Mouse (Mus musculus) hindbrain, embryonic 14.5 days (tissue): ENCODE data around the gene Spag7. TPM values are rescaled to one million over a fixed set of nuclear protein-coding genes. Genes with fewer than 3 reads are reported as not detected.

ENCODE experiments used
- ATAC-seq: fragments of 200-750 bp; cut with Nextera tagmentation; 2 replicates; pipeline ENCODE4 v1.8.0; 2017; ENCODE audit warnings: moderate number of reproducible peaks, mild to moderate bottlenecking, moderate TSS enrichment, moderate library complexity; ENCODE audit not compliant: low FRiP score
- DNase-seq: peaks from one replicate; pipeline ENCODE4 v3.0.0-alpha.2; 2015; ENCODE audit warnings: low spot score
- H3K27ac ChIP-seq: fragments of 300-500 bp; sonication (generic); 2 replicates; pipeline ENCODE4 v1.5.1; 2014; ENCODE audit warnings: mild to moderate bottlenecking, moderate library complexity
- H3K27me3 ChIP-seq: fragments of 300-500 bp; sonication (generic); 2 replicates; pipeline ENCODE4 v1.6.1; 2014; ENCODE audit warnings: mild to moderate bottlenecking, low read length, mixed read lengths; ENCODE audit not compliant: control insufficient read depth, insufficient read depth
- H3K36me3 ChIP-seq: fragments of 300-500 bp; sonication (generic); replicated peaks from 2 replicates; pipeline ENCODE4 v1.6.1; 2014; ENCODE audit not compliant: control insufficient read depth, insufficient read depth
- H3K4me1 ChIP-seq: fragments of 300-500 bp; sonication (generic); replicated peaks from 2 replicates; pipeline ENCODE4 v1.6.1; 2014; ENCODE audit warnings: antibody characterized with exemption, low read length, mixed read lengths; ENCODE audit not compliant: control insufficient read depth, insufficient read depth
- H3K4me2 ChIP-seq: fragments of 300-500 bp; sonication (generic); replicated peaks from 2 replicates; pipeline ENCODE4 v1.6.1; 2014; ENCODE audit warnings: mild to moderate bottlenecking, moderate library complexity
- H3K4me3 ChIP-seq: fragments of 300-500 bp; sonication (generic); replicated peaks from 2 replicates; pipeline ENCODE4 v1.5.1; 2014; ENCODE audit warnings: mild to moderate bottlenecking, low read length
- H3K9ac ChIP-seq: fragments of 300-500 bp; sonication (generic); 2 replicates; pipeline ENCODE4 v1.6.1; 2014
- H3K9me3 ChIP-seq: fragments of 300-500 bp; sonication (generic); 2 replicates; pipeline ENCODE4 v1.6.1; 2016; ENCODE audit warnings: low read length; ENCODE audit not compliant: control insufficient read depth
- WGBS: fragments of 180-500 bp; shearing (Covaris S2); extraction: QIAGEN DNeasy Blood & Tissue Kit; methylation state at CpG from one replicate; pipeline ENCODE4 v1.1.7; 2014; 5-methylcytosine and 5-hydroxymethylcytosine counted together
- polyA plus RNA-seq: library from polyadenylated mRNA; unstranded; fragments of >200 nt; fragmentation: Nextera tagmentation; extraction: Ambion mirVana; gene quantifications from 2 replicates; pipeline ENCODE4 v1.2.1, GENCODE M21; 2014

Spag7 gene
- polyA plus RNA-seq, 1 experiment from 2014 or later, result 115 TPM

- H3K4me1 ChIP-seq, result peaks cover 6% of the 10 kb centered on the region
- H3K27me3 ChIP-seq, result no peaks in the 10 kb centered on the region
- DNase-seq, result no peak
- no peak overlapping the region for H3K27ac ChIP-seq
- no peaks in the 10 kb centered on the region for H3K9me3 ChIP-seq
- no peak overlapping the region for H3K9ac ChIP-seq
- H3K4me2 ChIP-seq, result no peak overlapping the region
- H3K36me3 ChIP-seq, result peaks cover 54% of the 10 kb centered on the region
- WGBS, result 94% methylated on average over 8 of the region's 8 CpGs
- no peak overlapping the region for H3K4me3 ChIP-seq
- no peak for ATAC-seq
Measured at GRCm38 (mm10) chr11:70663101-70663500, 6.1 kb downstream of the Spag7 start.

- DNase-seq, result no peak
- H3K9me3 ChIP-seq, result no peaks in the 10 kb centered on the region
- 85% methylated on average over 8 of the region's 8 CpGs for WGBS
- H3K27me3 ChIP-seq, result no peaks in the 10 kb centered on the region
- H3K4me3 ChIP-seq, result no peak overlapping the region
- H3K4me2 ChIP-seq, result no peak overlapping the region
- H3K9ac ChIP-seq, result no peak overlapping the region
- no peak for ATAC-seq
- H3K27ac ChIP-seq, result no peak overlapping the region
- H3K36me3 ChIP-seq, result peaks cover 48% of the 10 kb centered on the region
- peaks cover 15% of the 10 kb centered on the region for H3K4me1 ChIP-seq
Measured at GRCm38 (mm10) chr11:70660571-70660970, 8.6 kb downstream of the Spag7 start.

GRCm38 (mm10) chr11:70658942-70659341 lies 10.3 kb downstream of the Spag7 start:
- H3K4me3 ChIP-seq, result no peak overlapping the region
- H3K27ac ChIP-seq, result no peak overlapping the region
- H3K4me2 ChIP-seq, result no peak overlapping the region
- peaks cover 35% of the 10 kb centered on the region for H3K36me3 ChIP-seq
- H3K9me3 ChIP-seq, result no peaks in the 10 kb centered on the region
- no peak overlapping the region for H3K9ac ChIP-seq
- DNase-seq (no peak), ATAC-seq (no peak)
- 78% methylated on average over 8 of the region's 8 CpGs for WGBS
- H3K27me3 ChIP-seq, result no peaks in the 10 kb centered on the region
- H3K4me1 ChIP-seq, result peaks cover 19% of the 10 kb centered on the region

- H3K4me3 ChIP-seq, result no peak overlapping the region
- H3K4me1 ChIP-seq, result peaks cover 19% of the 10 kb centered on the region
- no peak overlapping the region for H3K4me2 ChIP-seq
- H3K9me3 ChIP-seq, result no peaks in the 10 kb centered on the region
- H3K27ac ChIP-seq, result no peak overlapping the region
- no peak overlapping the region for H3K9ac ChIP-seq
- ATAC-seq, result no peak
- peaks cover 31% of the 10 kb centered on the region for H3K36me3 ChIP-seq
- 90% methylated on average over 5 of the region's 5 CpGs for WGBS
- DNase-seq, result no peak
- no peaks in the 10 kb centered on the region for H3K27me3 ChIP-seq
Measured at GRCm38 (mm10) chr11:70658521-70658920, 10.7 kb downstream of the Spag7 start.

GRCm38 (mm10) chr11:70657991-70658390 lies 11.2 kb downstream of the Spag7 start:
- DNase-seq (no peak), ATAC-seq (no peak)
- H3K27ac ChIP-seq, result no peak overlapping the region
- no peaks in the 10 kb centered on the region for H3K27me3 ChIP-seq
- no peak overlapping the region for H3K9ac ChIP-seq
- H3K36me3 ChIP-seq, result peaks cover 25% of the 10 kb centered on the region
- peaks cover 22% of the 10 kb centered on the region for H3K4me1 ChIP-seq
- H3K4me2 ChIP-seq, result no peak overlapping the region
- 60% methylated on average over 9 of the region's 9 CpGs for WGBS
- no peaks in the 10 kb centered on the region for H3K9me3 ChIP-seq
- no peak overlapping the region for H3K4me3 ChIP-seq

GRCm38 (mm10) chr11:70657573-70657972 lies 11.6 kb downstream of the Spag7 start:
- no peaks in the 10 kb centered on the region for H3K9me3 ChIP-seq
- no peak overlapping the region for H3K4me3 ChIP-seq
- ATAC-seq (no peak), DNase-seq (no peak)
- no peak overlapping the region for H3K27ac ChIP-seq
- no peak overlapping the region for H3K4me2 ChIP-seq
- H3K9ac ChIP-seq, result no peak overlapping the region
- H3K4me1 ChIP-seq, result peaks cover 26% of the 10 kb centered on the region
- WGBS, result 59% methylated on average over 6 of the region's 6 CpGs
- peaks cover 25% of the 10 kb centered on the region for H3K36me3 ChIP-seq
- H3K27me3 ChIP-seq, result no peaks in the 10 kb centered on the region

GRCm38 (mm10) chr11:70656964-70657363 lies 12.3 kb downstream of the Spag7 start, which contains the start of gene Eno3:
Gene Eno3, plus strand, starts transcription at chr11:70657202.
- no peaks in the 10 kb centered on the region for H3K27me3 ChIP-seq
- no peaks in the 10 kb centered on the region for H3K9me3 ChIP-seq
- H3K36me3 ChIP-seq, result peaks cover 25% of the 10 kb centered on the region
- ATAC-seq, result no peak
- no peak for DNase-seq
- peaks cover 29% of the 10 kb centered on the region for H3K4me1 ChIP-seq
- H3K4me3 ChIP-seq, result peak within 1 kb of the TSS; percentile 100
- peak within 1 kb of the TSS; percentile 92 for H3K4me2 ChIP-seq
- H3K27ac ChIP-seq, result peak within 1 kb of the TSS; percentile 96; the same call in 1 of the 2 replicates
- peak within 1 kb of the TSS; percentile 100 for H3K9ac ChIP-seq
- WGBS, result 4% methylated on average over 3 of the region's 3 CpGs

GRCm38 (mm10) chr11:70656456-70656927 lies 12.7 kb downstream of the Spag7 start:
- Histone ChIP-seq H3K27ac (0 out of 2 replicates have a peak overlapping the region, but pooled peaks have one; percentile 96), H3K4me1 (peaks cover 29% of the 10 kb centered on the region), H3K4me3 (peak overlapping the region; percentile 100), H3K4me2 (peak overlapping the region; percentile 92), H3K36me3 (peaks cover 26% of the 10 kb centered on the region), H3K27me3 (no peaks in the 10 kb centered on the region), H3K9ac (peak overlapping the region; percentile 100), H3K9me3 (no peaks in the 10 kb centered on the region)
- 5% methylated on average over 16 of the region's 16 CpGs for WGBS
- DNase-seq, result no peak
- no peak for ATAC-seq

- Histone ChIP-seq H3K27ac (peak overlapping the region; percentile 96), H3K4me2 (peak overlapping the region; percentile 92), H3K4me3 (peak overlapping the region; percentile 100), H3K27me3 (no peaks in the 10 kb centered on the region), H3K9me3 (no peaks in the 10 kb centered on the region), H3K9ac (peak overlapping the region; percentile 100), H3K4me1 (peaks cover 29% of the 10 kb centered on the region), H3K36me3 (peaks cover 29% of the 10 kb centered on the region)
- DNase-seq, result no peak
- under 1% methylated on average over 59 of the region's 61 CpGs for WGBS
- no peak for ATAC-seq
Measured at GRCm38 (mm10) chr11:70655571-70656455, 13.4 kb downstream of the Spag7 start.
